Comparison of ENCODE assay signal across 12 mouse cellular contexts in the genomic region with DNA sequence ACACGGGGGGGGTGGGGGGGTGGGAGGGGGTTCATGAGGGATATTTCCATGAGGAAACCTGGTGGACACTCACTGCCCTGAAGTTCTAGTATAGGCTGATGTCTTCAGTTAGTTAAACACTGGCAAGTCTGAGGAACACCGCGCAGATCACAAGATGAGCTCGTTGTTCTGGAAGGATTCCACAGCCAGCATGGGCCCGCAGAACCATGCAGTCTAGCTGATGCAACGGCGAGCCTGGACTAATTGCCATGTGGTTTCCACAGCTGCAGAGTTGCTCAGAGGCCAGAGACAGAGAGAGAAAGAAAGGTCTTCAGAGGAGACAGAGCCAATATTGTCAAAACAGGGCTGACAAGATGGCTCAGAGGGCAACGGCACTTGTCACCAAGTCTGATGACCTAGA.
"Had no signal": no experiment of that assay in that cellular context is flagged by ENCODE, and none has a peak within 500 bp of the region (broad histone marks: within the 10 kb centered on the region; RNA-seq: fewer than 3 reads in every experiment).

No protein-coding gene starts in this region.

- DNase-seq: gastrocnemius, postnatal 14 days; gastrocnemius, postnatal 36 days; heart, adult 2 months; heart, postnatal 14 days; heart, postnatal 36 days; kidney, adult 18-20 months; kidney, adult 8-10 months; kidney, postnatal 10 days; kidney, postnatal 25 days; layer of hippocampus, adult 9-11 months; layer of hippocampus, postnatal 36 days; lung, adult 18-20 months had no signal
